Mouse (Mus musculus) thymus, postnatal 14 days (tissue): ENCODE measurements around the gene Tlcd2.
A peak's percentile ranks its signal among the peaks of the same experiment; 100 is the strongest.

Experiments used
- DNase-seq: peaks from one replicate; pipeline ENCODE4 v3.0.0; 2021

Gene Tlcd2

DNA sequence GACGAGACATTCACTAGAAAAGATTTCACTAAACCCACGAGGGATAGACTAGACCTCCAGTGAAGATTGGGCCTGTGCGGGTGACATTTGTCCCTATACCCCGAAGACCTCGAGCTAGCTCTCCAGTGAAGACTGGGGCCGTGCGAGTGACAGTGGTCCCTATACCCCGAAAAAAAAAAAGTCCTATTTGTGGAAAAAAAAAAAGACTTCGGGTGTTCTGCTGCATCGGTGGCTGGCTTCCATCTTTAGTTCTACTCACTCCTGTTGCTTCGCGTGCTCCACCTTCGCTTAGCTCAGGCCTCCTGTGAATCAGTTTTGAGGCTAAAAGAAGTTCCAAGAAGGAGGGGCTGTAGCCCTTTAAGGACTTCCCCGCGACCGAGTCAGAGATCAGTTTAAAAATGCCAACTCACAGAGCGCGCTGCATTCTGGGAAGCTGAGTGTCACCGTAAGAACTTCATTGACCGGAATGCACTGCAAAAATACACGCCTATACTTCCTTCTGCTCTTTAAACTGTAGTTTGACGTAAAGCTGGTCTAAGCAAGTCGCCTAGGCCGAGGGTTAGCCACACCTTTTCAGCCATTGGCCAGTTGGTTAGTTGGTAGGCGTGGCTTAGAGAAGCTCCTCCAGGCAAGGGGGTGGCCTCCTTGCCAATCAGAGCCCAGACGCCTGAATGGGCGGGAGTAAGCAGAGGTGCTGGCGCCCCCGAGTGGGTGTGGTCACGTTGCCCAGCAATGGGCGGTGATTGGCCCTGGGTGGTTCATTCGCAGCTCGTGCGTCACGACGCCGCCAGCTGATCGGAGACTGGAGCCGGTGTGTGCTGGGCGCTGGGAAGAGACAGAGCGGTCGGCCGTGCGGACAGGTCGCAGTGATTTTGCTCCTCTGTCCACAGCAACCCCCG is at the start of gene Tlcd2:
Tlcd2 (plus strand) TSS at position 872 of the 899 bp plus-strand sequence.
- peak; percentile 99 for DNase-seq

DNA sequence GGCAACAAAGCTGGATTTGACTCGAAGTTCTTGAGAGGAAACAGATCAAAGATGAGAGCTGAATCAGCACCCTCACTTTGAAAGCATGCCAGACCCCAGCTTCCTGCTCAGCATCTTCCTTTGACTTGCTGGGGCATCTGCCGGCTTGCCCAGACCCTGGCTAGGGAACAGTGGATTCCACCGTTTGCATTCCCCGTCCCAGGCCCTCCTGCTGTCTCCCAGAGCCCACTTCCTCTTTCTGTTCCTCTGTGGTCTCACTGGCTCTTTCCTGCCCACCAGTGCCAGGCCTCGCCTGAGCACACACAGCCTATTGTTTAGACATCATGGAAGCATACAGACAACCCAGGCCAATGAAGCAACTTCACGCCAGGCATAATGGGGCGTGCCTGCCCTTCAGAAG is 46.4 kb upstream of the Tlcd2 start:
- peak; percentile 48 for DNase-seq

DNA sequence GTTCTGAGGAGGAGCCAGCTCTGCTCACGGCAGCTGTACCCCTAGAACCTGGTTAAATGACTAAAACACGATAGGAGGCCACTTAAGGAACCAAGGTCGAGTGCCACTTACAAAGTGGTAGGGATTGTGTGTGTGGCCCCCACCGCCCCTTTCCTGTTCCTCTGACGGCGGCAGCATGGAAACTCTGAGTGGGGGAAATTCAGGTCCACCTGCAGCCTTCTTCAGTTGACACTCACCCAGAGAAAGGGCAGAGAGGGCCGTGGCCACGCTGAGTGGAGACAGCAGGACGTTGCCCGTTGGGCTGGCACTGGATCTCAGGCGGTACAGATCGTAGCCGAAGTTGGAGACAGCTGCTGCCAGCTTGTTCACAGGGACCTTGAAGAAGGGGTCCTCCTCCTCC is 45.5 kb upstream of the Tlcd2 start:
- DNase-seq = peak; percentile 35

DNA sequence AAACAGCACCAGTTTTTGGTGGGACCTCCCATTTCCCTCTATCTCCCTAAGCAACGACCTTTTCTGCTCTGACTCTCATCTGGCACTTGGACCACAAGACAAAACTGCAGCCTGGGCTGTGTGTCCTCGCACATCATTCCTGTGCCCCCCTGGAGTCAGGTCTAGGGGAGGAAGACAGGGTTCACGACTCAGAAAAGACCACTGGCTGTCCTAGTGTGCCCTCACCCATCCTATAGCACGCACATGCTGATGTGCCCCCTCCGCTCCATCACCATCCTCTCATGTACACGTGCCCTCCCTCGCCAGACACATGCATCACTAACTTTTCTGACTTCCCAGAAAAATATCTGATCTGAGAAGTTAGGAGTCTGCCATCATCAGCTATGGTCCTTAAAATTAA is 41.5 kb upstream of the Tlcd2 start:
- no peak for DNase-seq

DNA sequence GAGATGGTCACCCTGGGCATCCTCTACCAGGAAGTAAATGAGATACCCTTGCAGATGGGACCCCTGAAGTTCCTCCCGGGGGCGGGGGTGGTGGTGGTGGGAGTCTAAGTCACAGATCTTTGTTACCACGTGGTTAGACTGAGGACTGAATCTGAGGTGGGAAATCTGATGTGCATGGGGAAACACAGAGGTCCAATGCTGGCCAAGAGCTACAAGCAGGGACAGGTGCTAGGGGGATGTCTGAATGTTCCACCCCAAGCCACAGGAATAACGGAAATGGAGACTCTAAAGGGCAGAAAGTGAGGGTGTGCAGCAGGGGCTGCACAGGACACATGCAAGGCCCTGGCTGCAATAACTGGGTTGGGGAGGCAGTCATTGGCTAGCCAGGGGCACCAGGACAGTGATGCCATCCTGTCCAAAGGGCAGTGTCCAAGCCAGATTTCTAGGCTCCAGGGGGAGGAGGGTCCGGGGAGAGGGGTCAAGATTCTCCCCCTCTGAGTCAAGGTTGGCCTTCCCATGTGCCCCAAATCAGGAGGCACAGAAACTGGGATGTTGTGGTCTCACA is 40.6 kb upstream of the Tlcd2 start:
- no peak for DNase-seq

DNA sequence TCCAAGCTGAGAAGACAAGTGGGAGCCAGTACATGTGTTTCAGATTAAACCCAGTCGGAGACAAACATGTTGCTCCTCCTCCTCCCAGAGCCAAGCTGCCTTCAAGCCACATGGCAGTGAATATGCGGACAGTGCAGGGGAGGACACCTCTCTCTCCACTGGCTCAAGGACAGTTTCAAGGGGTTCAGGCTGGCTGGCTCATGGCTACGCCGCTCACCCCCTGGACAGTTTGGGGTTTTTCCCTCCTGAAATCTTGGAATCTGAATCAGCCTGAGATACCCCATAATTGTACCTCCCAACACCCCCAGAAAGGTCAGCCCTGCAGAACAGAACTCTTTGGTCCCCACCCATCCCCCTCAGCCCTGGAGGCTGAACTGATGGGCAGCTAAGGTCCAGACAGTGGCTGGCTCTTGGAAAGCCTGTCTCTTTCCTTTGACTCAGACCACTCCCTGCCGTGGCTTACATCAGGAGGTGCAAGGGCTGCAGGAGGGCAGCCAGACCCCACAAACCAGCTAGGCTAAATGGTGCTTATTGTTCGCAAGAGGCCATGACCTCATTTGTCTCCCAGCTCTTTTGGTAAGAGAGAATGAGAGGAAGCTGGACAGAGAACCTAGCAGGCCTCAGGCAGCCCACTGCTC is 40.0 kb upstream of the Tlcd2 start:
- DNase-seq = no peak

DNA sequence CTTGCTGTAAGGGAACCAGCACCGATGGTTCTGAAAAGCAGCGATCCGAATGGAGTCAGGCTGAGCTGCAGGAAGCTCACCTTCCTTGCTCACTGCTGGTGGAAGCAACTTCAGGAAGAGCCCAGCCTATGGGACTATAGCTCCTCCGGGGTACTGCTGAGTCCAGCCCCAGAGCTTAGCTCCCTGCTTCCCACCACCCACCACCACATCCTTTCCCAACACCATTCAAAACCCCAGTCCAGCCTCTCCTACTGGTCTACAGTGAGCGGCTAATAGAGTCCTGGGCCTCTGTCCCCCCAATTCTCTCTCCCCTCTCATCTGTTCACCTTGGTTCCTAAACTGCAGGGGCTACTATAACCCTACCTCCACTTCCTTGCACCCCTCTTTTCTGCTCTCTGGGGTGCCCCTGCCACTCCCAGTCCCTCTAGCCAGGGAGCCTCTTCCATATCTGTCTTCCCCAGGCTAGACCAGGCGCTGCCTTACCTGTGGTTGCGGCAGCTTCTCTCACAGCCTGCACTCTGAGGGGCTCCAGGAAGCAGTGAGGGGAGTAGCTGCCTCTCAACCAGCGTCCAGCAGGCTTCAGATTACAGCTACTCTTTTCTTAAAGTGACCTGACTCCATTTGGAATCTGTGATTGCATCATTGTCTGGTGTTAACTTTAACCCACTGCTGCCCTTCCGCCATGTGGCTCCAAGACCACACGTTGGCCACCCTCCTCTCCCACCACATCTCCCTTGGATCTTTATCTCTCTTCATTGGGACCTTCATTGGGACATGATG is 39.3 kb upstream of the Tlcd2 start, which contains the start of gene Serpinf1:
Serpinf1 (minus strand) TSS at position 689 of the 780 bp plus-strand sequence.
- DNase-seq = no peak

DNA sequence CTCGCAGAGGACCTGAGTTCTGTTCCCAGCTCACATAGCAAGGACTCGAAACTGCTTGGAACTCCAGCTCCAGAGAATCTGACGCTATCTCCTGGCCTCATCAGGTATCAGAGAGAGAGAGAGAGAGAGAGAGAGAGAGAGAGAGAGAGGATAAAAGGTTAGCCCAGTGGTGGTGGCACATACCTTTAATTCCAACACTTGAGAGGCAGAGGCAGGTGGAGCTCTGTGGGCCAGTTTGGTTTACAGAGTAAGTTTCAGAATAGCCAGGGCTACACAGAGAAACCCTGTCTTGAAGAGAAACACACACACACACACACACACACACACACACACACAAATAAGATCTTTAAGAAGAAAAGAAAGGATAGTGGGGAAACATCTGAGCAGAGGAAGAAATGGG is 38.4 kb upstream of the Tlcd2 start:
- DNase-seq = no peak

DNA sequence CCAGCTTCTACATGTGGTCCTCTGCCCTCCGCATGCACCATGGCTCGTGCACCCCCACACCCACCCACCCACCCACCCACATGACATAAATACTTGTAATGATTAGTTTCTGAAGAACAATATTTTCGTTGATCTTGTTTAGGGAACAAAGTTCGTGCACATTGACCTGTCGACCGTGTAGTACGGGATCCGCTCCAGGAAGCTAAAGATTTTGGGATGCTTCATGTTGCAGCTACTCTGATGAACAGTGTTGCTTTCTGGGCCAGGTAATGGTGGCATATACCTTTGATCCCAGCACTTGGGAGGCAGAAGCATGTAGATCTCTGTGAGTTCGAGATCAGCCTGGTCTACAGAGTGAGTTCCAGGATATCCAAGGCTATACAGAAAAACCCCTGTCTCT is 37.5 kb upstream of the Tlcd2 start:
- no peak for DNase-seq

DNA sequence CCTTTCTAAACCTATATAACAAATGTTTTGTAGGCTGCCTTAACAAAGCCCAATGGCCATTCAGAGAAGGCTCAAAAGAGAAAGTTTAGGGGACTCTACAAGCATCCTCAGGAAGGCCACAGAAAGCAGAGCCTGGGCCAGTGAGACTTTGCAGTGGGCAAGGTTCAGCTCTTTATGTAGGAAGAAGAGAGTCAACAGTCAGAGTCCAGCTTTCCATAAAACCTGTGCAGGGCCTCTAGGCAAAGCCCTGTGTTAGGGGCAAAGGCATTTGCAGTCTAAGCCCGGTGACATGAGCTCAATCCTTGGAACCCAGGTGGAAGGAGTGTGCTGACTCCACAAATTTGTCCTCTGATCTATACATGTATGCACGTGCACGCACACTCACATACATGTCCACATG is 37.1 kb upstream of the Tlcd2 start:
- no peak for DNase-seq

DNA sequence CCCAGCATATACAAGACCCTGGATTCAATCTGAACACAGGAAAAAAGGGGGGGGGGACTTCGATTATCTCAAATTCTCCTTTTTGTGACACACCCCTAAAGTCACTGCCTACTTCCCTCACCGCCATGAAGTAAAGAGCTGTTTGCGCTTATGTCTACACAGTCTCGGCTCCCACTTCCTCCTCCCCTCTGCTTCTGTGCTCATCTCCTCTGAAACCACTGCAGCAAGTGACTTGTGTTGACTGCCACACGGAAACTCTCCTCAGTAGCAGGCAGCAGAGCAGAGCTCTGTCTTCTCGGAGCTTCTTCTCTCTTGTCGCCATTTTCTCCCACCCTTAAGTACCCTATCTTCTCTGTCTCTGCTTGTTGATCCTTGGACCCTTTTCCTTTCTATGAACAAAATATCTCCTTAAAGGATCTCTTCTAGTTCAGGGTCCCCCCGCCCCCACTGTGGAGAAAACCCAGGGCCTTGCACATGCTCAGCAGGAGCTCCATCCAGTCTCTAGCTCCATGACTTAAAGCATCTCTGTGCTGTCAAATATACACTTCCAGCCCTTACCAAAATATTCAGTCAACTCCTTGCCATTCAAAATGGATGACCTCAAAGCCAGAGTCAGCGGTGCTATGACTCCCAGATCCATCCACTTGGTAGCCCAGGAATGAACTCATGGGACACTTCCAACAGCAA is 32.4 kb upstream of the Tlcd2 start:
- peak; percentile 70 for DNase-seq

DNA sequence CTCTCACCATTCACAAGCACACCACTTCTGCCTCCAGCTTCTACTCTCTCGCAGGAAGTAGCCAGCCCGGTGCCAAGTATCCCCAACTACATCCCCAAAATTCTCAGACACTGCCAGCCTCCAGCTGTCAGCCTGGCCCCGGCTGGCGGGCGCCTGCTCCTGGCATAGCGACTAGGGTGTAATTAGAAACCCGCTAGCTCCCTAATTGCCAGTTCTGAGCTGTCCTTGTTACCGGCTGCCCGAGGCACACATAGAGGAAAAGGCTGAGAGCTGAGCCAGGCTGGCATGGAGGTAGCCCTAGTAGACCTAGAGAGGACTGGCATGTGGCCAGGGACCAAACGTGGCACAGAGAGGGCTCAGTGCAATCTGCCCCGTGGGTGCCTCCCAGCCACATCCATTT is 30.2 kb upstream of the Tlcd2 start:
- DNase-seq = no peak

DNA sequence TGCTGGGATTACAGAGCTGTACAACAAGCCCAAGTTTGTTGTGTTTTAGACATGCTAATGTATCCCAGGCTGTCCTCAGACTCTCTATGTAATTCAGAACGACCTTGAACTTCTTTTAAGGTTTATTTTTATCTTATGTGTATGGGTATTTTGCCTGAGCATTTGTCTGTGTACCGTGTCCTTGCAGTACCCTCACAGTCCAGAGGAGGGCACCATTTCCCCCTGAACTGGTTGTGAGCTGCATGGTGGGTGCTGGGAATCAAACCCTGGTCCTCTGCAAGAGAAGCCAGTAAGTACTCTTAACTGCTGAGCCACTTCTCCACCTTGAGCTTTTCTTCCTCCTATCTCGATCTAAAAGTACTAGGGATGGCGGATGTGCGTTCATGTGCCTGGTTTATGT is 27.4 kb upstream of the Tlcd2 start:
- DNase-seq = no peak

DNA sequence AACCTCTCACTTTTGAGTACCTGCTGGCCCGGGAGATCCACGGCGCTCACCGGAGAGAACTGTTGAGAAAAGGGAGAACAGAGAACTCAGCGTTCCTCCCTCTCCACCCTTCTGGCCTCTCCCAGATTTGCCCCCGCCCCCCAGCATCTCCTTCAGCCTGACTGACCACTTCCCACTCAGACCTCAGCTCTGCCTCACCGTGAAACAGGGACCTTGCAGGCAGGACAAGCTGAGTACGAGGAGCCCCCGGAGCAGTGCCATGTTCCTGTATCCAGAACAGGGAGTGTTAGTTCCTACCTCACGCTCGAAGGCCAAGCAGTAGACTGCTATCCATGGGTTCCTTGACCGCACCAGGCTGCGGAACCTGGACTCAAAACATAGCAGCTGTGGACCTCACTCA is 23.3 kb upstream of the Tlcd2 start:
- DNase-seq = no peak

DNA sequence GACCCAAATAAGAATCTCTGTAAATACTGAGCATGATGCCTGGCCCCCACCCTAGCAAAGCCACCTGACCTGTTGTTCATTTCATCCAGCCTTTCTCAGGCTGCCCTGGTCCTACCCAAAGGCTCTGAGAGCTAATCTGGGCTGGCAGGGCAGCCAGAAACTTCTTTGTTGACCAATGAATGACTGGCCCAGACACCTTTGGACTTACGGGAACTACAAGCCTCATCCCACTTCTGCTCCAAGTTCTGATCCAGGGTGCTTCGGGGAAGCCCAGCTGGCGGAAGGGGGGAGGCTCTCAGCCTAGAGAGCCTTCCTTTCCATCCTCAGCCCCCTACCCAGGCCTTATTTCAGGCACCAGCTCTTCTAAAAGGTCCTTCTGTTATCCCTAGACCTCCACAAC is 22.7 kb upstream of the Tlcd2 start:
- no peak for DNase-seq

DNA sequence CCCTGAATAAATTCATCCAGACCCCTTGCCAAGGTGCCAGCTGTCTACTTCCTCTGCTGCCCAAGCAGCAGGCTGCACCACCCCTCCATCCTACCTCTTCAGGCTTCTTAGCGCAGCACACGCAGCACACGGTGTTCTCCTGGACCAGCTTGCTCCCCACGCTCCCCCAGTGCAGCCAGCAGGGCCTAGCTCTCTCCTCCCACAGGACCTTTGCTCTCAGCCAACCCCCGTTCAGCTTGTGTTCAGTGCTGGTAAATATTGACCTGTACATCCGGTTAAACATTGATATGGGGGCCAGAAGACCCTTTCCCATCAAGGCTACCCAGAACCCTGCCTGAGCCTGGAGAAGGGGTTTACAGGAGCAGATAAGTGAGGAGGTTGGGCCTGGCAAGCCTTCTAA is 22.2 kb upstream of the Tlcd2 start, which contains the start of gene Serpinf2:
Serpinf2 (minus strand) TSS at position 229 of the 400 bp plus-strand sequence.
- no peak for DNase-seq

DNA sequence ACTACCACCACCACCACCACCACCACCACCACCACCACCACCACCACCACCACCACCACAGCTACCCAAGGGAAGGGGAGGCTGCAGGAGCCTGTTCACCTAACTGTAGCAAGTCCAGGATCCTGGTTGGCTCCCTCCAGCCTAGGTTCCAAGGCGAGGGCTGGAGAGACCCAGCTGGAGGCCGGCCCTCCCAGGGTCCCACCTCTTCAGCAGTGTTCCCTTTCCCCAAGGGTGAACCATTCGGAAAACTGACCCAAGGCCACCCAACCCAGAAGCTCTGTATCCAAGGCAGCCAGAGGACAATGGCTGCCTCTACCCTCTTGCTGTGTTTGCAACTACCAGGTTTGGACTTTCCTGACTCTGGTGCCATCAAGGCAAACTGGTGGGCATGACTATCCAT is 21.6 kb upstream of the Tlcd2 start:
- DNase-seq = no peak

DNA sequence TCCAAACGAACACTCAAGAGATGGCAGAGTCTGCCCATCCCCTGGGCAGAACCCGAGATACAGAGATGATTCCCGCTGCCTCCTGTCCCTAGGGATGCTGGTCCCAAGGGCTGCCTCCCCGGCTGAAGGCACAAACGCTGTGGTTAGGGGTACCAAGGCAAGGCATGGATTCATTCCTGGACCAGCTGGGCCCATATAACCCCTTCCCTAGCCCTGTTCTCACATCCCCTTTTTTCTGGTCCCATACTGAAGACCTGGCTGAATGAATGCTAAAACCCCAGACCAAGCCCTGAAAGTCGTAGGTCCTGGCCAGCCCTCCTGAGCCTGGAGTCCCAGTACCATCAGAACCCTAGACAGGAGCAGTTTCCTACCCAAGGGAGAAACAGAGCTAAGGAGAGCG is 20.5 kb upstream of the Tlcd2 start:
- DNase-seq = no peak

DNA sequence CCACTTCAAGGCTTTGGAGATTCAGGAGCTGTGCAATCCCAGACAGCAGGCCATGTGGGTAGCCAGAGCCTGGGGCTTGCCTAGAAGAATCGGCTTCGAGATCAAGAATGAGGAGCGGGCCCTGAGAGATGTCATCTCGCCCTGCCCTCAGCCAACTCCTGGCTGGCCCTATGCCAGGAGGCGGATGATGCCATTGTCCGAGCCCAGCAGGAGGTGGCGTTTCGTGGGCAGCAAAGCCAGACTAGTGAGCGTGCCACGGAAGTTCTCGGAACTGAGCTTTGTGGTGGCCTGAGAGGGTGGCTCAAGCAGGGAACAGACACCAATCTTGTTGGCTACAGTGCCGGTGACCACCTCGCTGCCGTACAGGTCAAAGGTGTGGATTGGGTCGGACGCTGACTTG is 19.9 kb upstream of the Tlcd2 start:
- no peak for DNase-seq

DNA sequence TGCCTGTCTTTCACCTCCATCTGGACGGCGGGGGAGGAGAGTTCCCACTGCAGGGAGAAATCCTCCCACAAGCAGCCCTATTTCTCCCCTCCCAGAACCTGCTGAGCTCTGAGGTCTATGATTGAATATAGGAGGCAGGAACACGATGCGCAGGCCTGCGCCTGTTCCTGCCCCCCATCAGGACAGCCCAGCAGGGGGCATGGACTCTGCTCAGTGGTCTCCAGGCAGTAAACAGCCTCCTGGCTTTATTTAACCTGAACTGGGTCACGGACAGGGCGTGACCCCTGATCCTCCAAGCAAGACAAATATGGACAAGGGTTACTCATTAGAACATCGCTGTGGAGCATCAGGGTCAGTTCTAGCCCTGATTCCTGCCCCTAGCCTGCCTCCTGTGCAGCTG is 17.8 kb upstream of the Tlcd2 start:
- no peak for DNase-seq

DNA sequence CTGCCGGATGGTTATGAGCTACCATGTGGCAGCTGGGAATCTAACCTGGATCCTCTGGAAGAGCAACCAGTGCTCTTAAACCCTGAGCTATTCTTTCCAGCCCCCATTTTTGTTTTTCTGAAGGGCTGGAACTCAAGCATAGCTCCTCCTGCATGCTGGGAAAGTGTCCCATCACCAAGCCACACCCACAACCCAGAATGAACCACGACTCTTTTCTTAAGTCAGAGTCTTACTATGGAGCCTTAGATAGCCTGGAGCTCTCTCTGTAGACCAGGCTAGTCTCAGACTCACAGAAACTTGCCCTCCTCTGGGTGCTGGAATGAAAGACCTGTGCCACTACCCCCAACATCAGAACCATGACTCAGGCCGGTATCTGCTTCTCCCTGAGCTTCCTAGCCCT is 12.9 kb upstream of the Tlcd2 start:
- no peak for DNase-seq

DNA sequence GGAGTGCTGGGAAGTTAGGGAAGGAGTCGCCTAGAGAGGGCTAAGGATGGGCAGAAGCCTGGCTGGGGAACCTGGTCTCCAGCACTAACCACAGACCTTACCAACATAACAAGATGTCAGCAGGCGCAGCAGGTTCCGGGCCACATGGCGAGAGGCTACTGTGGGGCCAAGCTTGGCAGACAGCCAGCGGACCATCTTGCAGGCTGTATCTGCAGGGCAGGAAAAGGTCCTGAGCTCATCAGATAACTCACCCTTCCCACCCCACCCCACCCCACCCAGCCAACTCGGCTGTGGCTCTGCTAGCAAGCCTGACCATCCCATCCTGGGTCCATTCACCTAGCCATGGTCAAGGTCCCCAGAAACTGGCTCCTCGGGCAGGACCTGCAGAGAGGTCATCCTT is 11.8 kb upstream of the Tlcd2 start:
- DNase-seq = no peak
